Mouse (Mus musculus): ENCODE measurements around the gene Mavs. TPM values are rescaled to one million over a fixed set of nuclear protein-coding genes. Genes with fewer than 3 reads are reported as not detected.

The Mavs gene
- polyA plus RNA-seq, 1 experiment from 2014 or later, result 18.4 TPM

DNA sequence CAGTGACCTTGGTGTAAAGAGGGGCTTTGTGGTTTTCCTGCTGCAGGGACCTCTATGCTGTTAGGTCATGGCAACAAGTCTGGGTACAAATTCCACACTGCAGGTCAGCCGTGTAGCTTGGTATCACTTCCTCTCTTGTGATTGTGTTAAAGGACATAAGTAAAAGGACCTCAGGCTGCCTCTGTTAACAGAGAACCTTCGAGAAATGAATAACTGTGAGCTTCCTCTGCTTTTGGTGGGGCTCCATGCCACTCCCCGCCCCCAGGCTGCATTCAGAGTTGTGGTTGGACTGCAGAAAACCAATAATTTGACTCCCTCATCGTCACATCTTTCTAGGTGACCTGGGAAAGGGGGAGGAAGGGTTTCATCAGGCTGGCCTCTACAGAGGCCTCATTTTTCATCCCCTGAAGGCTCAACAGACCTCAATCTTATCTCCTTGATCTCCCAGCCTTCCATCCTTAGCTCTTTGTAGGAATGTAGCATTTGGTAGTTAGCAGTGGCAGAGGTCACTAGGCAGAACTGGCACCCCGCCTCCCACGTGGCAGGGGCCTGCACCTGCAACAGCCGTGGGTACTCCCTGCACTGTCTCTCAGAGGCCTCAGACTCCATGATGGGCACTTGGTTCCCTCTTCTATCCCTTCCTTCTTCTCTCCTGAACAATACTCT lies 1.2 kb downstream of the Mavs start:
- Histone ChIP-seq H3K27me3 (replicated peaks; ENCODE audit: control insufficient read depth, insufficient read depth, low read length) (no peaks in the 10 kb centered on the region), H3K4me2 (ENCODE audit: low read depth, low read length) (peak overlapping the region; percentile 78), H3K4me3 (ENCODE audit: low read depth, low read length) (peak overlapping the region; percentile 64), H3K36me3 (ENCODE audit: control insufficient read depth, insufficient read depth, low read length) (peaks cover 14% of the 10 kb centered on the region), H3K9ac (ENCODE audit: low read depth, low read length) (peak overlapping the region; percentile 84), H3K27ac (replicated peaks; ENCODE audit: low read depth, low read length) (no peak overlapping the region), H3K9me3 (ENCODE audit: control insufficient read depth, low read length) (no peaks in the 10 kb centered on the region), H3K4me1 (ENCODE audit: control insufficient read depth, insufficient read depth, low read length) (peaks cover 15% of the 10 kb centered on the region)
- peak; percentile 7 for DNase-seq (ENCODE audit: low spot score)
- 65% methylated on average over 7 of the region's 7 CpGs for WGBS
- no peak for ATAC-seq (ENCODE audit: low read depth)

DNA sequence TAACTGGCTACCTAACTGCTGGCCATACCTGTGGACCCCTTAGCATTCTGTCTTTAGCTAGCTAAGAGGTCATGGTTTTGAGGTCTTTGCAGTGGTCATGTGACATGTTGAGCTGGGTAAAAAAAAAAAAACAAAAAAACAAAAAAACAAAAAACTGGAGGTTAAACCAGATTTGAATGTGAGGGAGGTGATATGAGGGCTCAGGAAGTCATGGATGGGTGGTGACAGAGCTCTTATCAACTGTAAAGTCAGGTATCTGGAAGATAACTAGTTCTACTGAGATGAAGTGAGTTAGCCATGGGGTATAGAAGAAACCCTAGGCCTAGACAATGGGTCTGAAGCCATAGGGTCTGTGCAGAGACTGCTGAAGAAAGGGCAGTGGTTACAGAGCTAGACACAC lies 8.3 kb downstream of the Mavs start:
- H3K4me2 ChIP-seq (ENCODE audit: low read depth, low read length), result no peak overlapping the region
- H3K9me3 ChIP-seq (ENCODE audit: control insufficient read depth, low read length), result no peaks in the 10 kb centered on the region
- no peaks in the 10 kb centered on the region for H3K4me1 ChIP-seq (ENCODE audit: control insufficient read depth, insufficient read depth, low read length)
- no peak overlapping the region for H3K27ac ChIP-seq (replicated peaks; ENCODE audit: low read depth, low read length)
- H3K4me3 ChIP-seq (ENCODE audit: low read depth, low read length), result no peak overlapping the region
- ATAC-seq (ENCODE audit: low read depth) (no peak), DNase-seq (ENCODE audit: low spot score) (no peak)
- H3K9ac ChIP-seq (ENCODE audit: low read depth, low read length), result no peak overlapping the region
- H3K36me3 ChIP-seq (ENCODE audit: control insufficient read depth, insufficient read depth, low read length), result peaks cover 81% of the 10 kb centered on the region
- no peaks in the 10 kb centered on the region for H3K27me3 ChIP-seq (replicated peaks; ENCODE audit: control insufficient read depth, insufficient read depth, low read length)

DNA sequence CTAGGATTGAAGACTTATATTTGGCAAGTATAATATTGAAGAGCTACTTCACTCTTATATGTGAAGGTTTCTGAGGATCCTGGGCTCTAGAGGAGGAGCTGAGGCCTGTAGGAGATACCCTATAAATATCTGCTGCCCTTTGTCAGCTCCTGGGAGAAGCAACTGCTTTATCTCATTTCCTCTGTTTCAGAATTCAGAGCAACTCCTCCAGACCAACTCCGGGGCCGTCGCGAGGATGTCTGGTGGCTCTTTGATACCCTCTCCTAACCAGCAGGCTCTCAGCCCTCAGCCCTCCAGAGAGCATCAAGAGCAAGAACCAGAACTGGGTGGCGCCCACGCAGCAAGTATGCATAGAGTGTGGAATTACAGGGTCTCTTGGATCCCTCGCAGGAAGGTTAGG lies 9.1 kb downstream of the Mavs start:
- Histone ChIP-seq H3K9ac (ENCODE audit: low read depth, low read length) (no peak overlapping the region), H3K4me2 (ENCODE audit: low read depth, low read length) (no peak overlapping the region), H3K36me3 (ENCODE audit: control insufficient read depth, insufficient read depth, low read length) (peaks cover 88% of the 10 kb centered on the region), H3K27ac (replicated peaks; ENCODE audit: low read depth, low read length) (no peak overlapping the region), H3K9me3 (ENCODE audit: control insufficient read depth, low read length) (no peaks in the 10 kb centered on the region), H3K4me1 (ENCODE audit: control insufficient read depth, insufficient read depth, low read length) (no peaks in the 10 kb centered on the region), H3K27me3 (replicated peaks; ENCODE audit: control insufficient read depth, insufficient read depth, low read length) (no peaks in the 10 kb centered on the region), H3K4me3 (ENCODE audit: low read depth, low read length) (no peak overlapping the region)
- 87% methylated on average over 7 of the region's 7 CpGs for WGBS
- DNase-seq (ENCODE audit: low spot score) (no peak), ATAC-seq (ENCODE audit: low read depth) (no peak)

DNA sequence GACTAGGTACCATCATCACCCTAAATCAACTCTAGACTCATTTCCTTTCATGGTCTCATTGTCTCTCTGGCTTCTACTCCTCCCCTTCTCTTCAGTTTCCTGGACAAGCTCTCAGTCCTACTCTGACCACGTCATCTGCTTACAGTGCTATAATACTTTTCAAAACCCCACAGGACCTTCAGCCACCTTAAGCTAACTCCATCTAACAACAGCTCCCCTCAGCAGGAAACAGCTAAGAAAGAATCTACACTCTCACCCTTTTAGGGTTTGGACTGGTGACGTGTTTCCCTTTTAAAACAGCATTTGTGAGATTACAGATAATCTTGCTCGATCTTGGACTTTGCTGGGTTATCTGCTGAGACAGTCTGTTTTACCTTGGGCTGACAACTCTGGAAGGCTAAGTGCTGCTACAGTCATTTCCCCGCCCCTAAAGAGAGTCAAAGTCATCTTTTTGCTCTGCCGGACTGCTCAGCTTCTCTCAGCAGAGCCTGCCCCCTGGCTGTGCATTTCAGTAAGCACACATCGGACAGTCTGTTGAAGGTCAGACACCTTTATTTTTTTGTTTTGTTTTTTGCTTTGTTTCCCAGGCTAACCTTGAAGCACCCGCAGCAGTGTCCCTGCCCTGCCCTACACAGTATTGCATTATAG lies 19.9 kb downstream of the Mavs start:
- no peaks in the 10 kb centered on the region for H3K36me3 ChIP-seq (ENCODE audit: control insufficient read depth, insufficient read depth, low read length)
- 20% methylated on average over 7 of the region's 7 CpGs for WGBS
- ATAC-seq (ENCODE audit: low read depth) (peak; percentile 83), DNase-seq (ENCODE audit: low spot score) (peak; percentile 77)
- no peaks in the 10 kb centered on the region for H3K9me3 ChIP-seq (ENCODE audit: control insufficient read depth, low read length)
- H3K27me3 ChIP-seq (replicated peaks; ENCODE audit: control insufficient read depth, insufficient read depth, low read length), result no peaks in the 10 kb centered on the region
- no peak overlapping the region for H3K4me3 ChIP-seq (ENCODE audit: low read depth, low read length)
- no peak overlapping the region for H3K9ac ChIP-seq (ENCODE audit: low read depth, low read length)
- H3K4me1 ChIP-seq (ENCODE audit: control insufficient read depth, insufficient read depth, low read length), result no peaks in the 10 kb centered on the region
- peak overlapping the region; percentile 2; the same call in 1 of the 2 replicates for H3K27ac ChIP-seq (replicated peaks; ENCODE audit: low read depth, low read length)
- H3K4me2 ChIP-seq (ENCODE audit: low read depth, low read length), result no peak overlapping the region

DNA sequence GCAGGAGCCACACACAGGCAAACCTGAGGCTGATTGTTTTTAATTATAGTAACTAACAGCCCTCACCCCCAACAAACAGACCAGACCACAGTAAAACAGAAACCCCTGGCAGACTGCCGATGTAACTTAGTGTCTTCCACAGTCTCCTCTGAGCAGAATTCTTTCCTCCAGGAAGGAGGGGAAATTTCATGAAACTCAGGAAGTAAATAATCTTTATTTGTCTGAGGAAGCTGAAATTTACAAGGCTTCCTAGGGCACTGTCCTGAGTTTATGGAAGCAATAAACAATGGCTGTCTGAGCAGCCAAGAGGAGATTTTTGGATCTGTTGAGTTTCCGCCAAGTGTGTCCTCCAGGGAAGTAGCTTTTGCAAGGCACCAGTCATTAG lies 20.5 kb downstream of the Mavs start:
- Histone ChIP-seq H3K36me3 (ENCODE audit: control insufficient read depth, insufficient read depth, low read length) (no peaks in the 10 kb centered on the region), H3K27ac (replicated peaks; ENCODE audit: low read depth, low read length) (peak overlapping the region; percentile 2; the same call in 1 of the 2 replicates), H3K9ac (ENCODE audit: low read depth, low read length) (no peak overlapping the region), H3K9me3 (ENCODE audit: control insufficient read depth, low read length) (no peaks in the 10 kb centered on the region), H3K27me3 (replicated peaks; ENCODE audit: control insufficient read depth, insufficient read depth, low read length) (no peaks in the 10 kb centered on the region), H3K4me1 (ENCODE audit: control insufficient read depth, insufficient read depth, low read length) (no peaks in the 10 kb centered on the region), H3K4me3 (ENCODE audit: low read depth, low read length) (no peak overlapping the region), H3K4me2 (ENCODE audit: low read depth, low read length) (no peak overlapping the region)
- WGBS, result 49% methylated on average over 2 of the region's 2 CpGs
- DNase-seq (ENCODE audit: low spot score) (peak; percentile 57), ATAC-seq (ENCODE audit: low read depth) (no peak)

DNA sequence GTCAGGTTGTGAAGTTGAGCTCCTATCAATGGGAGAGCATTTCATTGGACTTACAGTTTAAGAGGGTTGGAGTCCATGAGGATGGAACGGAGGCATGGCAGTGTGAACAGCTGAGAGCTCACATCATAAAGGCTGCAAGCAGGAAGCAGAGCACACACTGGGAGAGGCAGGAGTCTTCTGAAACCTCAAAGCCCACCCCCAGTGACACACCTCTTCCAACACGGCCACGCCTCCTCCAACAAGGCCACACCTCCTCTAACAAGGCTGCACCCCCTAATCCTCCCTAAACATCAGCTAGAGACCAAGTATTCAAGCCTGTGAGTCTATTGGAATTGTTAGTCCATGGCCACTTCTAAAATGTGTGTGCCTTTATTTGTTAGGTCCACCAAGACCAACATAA lies 21.9 kb downstream of the Mavs start:
- no peak for DNase-seq (ENCODE audit: low spot score)
- H3K4me3 ChIP-seq (ENCODE audit: low read depth, low read length), result no peak overlapping the region
- 59% methylated on average over 3 of the region's 3 CpGs for WGBS
- H3K9me3 ChIP-seq (ENCODE audit: control insufficient read depth, low read length), result no peaks in the 10 kb centered on the region
- H3K4me2 ChIP-seq (ENCODE audit: low read depth, low read length), result no peak overlapping the region
- no peak for ATAC-seq (ENCODE audit: low read depth)
- H3K27ac ChIP-seq (replicated peaks; ENCODE audit: low read depth, low read length), result no peak overlapping the region
- H3K4me1 ChIP-seq (ENCODE audit: control insufficient read depth, insufficient read depth, low read length), result no peaks in the 10 kb centered on the region
- no peaks in the 10 kb centered on the region for H3K36me3 ChIP-seq (ENCODE audit: control insufficient read depth, insufficient read depth, low read length)
- no peak overlapping the region for H3K9ac ChIP-seq (ENCODE audit: low read depth, low read length)
- no peaks in the 10 kb centered on the region for H3K27me3 ChIP-seq (replicated peaks; ENCODE audit: control insufficient read depth, insufficient read depth, low read length)

DNA sequence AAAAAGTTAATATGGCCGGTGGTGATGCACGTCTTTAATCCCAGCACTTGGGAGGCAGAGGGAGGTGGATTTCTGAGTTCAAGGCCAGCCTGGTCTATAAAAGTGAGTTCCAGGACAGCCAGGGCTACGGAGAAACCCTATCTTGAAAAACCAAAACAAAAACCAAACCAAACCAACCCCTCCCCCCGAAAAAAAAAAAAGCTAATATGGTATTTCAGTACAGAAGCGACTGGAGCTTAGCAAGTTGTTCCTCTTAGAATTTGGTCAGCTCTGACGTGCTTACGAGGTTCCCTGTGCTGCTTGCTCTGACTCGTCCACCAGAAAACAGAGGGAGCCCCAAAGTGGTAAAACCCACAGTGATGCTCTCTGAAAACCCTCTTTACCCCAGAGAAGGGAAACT lies 24.8 kb downstream of the Mavs start:
- Histone ChIP-seq H3K4me2 (ENCODE audit: low read depth, low read length) (no peak overlapping the region), H3K27me3 (replicated peaks; ENCODE audit: control insufficient read depth, insufficient read depth, low read length) (no peaks in the 10 kb centered on the region), H3K36me3 (ENCODE audit: control insufficient read depth, insufficient read depth, low read length) (no peaks in the 10 kb centered on the region), H3K9me3 (ENCODE audit: control insufficient read depth, low read length) (no peaks in the 10 kb centered on the region), H3K4me3 (ENCODE audit: low read depth, low read length) (no peak overlapping the region), H3K4me1 (ENCODE audit: control insufficient read depth, insufficient read depth, low read length) (peaks cover 6% of the 10 kb centered on the region), H3K27ac (replicated peaks; ENCODE audit: low read depth, low read length) (no peak overlapping the region), H3K9ac (ENCODE audit: low read depth, low read length) (no peak overlapping the region)
- 78% methylated on average over 8 of the region's 8 CpGs for WGBS
- DNase-seq (ENCODE audit: low spot score) (no peak), ATAC-seq (ENCODE audit: low read depth) (no peak)

DNA sequence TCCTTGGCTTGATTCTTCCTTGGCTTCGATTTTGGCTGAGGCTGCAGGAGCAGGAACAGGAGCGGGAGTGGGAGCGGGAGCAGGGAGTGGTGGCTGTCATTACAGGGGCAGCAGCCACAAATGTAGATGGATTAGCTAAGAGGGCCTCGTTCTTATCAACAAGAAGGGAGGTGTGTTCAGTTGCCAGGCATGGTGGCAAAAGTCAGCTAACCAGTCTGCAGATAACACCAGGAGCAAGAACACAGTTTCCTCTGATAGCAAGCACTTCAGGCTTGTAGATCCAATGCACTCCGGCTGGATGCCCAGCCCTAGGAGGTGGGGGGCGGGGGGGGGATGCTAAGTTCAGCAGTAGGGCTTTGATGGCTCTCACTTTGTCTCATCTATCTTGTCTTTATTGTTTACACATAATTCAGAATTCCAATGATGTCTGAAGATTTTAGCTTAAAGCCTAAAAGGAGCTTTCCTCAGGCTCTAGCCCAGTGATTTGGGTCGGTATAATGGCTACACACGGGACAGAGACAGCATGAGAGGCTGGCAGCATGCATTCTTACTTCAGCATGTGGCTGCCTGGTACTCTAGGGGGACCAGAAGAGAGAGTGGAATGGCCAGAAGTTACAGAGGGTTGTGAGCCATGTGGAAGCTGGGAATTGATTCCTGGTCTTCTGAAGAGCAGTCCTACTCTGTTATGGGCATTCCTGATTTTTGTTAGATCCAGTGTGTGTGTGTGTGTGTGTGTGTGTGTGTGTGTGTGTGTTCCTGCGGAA lies 26.9 kb downstream of the Mavs start:
- H3K4me3 ChIP-seq (ENCODE audit: low read depth, low read length), result no peak overlapping the region
- 62% methylated on average over 9 of the region's 9 CpGs for WGBS

More for the DNA sequence above, 26.9 kb downstream of the Mavs start:
- H3K4me1 ChIP-seq (ENCODE audit: control insufficient read depth, insufficient read depth, low read length), result peaks cover 22% of the 10 kb centered on the region
- no peaks in the 10 kb centered on the region for H3K27me3 ChIP-seq (replicated peaks; ENCODE audit: control insufficient read depth, insufficient read depth, low read length)
- DNase-seq (ENCODE audit: low spot score) (no peak), ATAC-seq (ENCODE audit: low read depth) (no peak)
- H3K9ac ChIP-seq (ENCODE audit: low read depth, low read length), result no peak overlapping the region
- H3K9me3 ChIP-seq (ENCODE audit: control insufficient read depth, low read length), result no peaks in the 10 kb centered on the region
- no peak overlapping the region for H3K27ac ChIP-seq (replicated peaks; ENCODE audit: low read depth, low read length)
- H3K4me2 ChIP-seq (ENCODE audit: low read depth, low read length), result no peak overlapping the region
- H3K36me3 ChIP-seq (ENCODE audit: control insufficient read depth, insufficient read depth, low read length), result no peaks in the 10 kb centered on the region

All from embryonic facial prominence, embryonic 14.5 days (tissue).